Comparison of ENCODE assay signal across 20 mouse cellular contexts in genomic region chr19:4083316-4083715, GRCm38 (mm10). TPM values are rescaled to one million over a fixed set of nuclear protein-coding genes. Genes with fewer than 3 reads are reported as not detected.
"Had no signal": no experiment of that assay in that cellular context is flagged by ENCODE, and none has a peak within 500 bp of the region (broad histone marks: within the 10 kb centered on the region; RNA-seq: fewer than 3 reads in every experiment).

No protein-coding gene starts in this region.

- H3K4me2 ChIP-seq: limb, embryonic 15.5 days; liver, embryonic 11.5 days; lung, embryonic 14.5 days; midbrain, embryonic 12.5 days; midbrain, embryonic 15.5 days; neural tube, embryonic 12.5 days; neural tube, embryonic 15.5 days had no signal

- ATAC-seq: liver, postnatal 0 days; midbrain, embryonic 15.5 days had no signal

- H3K4me3 ChIP-seq: left cerebral cortex, adult 2 months; limb, embryonic 12.5 days; limb, embryonic 15.5 days; midbrain, embryonic 12.5 days; midbrain, embryonic 15.5 days; neural tube, embryonic 12.5 days; neural tube, embryonic 15.5 days had no signal

- H3K9me3 ChIP-seq: limb, embryonic 12.5 days; limb, embryonic 15.5 days; midbrain, embryonic 12.5 days; midbrain, embryonic 15.5 days; neural tube, embryonic 12.5 days; neural tube, embryonic 15.5 days had no signal

- H3K4me1 ChIP-seq: limb, embryonic 15.5 days; midbrain, embryonic 12.5 days; midbrain, embryonic 15.5 days; neural tube, embryonic 12.5 days; neural tube, embryonic 15.5 days had no signal

- H3K27ac ChIP-seq: left cerebral cortex, adult 2 months; limb, embryonic 12.5 days; limb, embryonic 15.5 days; liver, embryonic 14.5 days; macrophage; midbrain, embryonic 12.5 days; midbrain, embryonic 15.5 days; neural tube, embryonic 12.5 days; neural tube, embryonic 15.5 days had no signal

- H3K27me3 ChIP-seq: neural tube, embryonic 12.5 days had no signal

- H3K36me3 ChIP-seq: limb, embryonic 12.5 days; limb, embryonic 15.5 days; midbrain, embryonic 12.5 days; midbrain, embryonic 15.5 days; neural tube, embryonic 12.5 days; neural tube, embryonic 15.5 days had no signal

- H3K9ac ChIP-seq: limb, embryonic 12.5 days; limb, embryonic 15.5 days; liver, embryonic 14.5 days; liver, postnatal 0 days; lung, embryonic 14.5 days; midbrain, embryonic 12.5 days; midbrain, embryonic 15.5 days; neural tube, embryonic 12.5 days; neural tube, embryonic 15.5 days had no signal

- DNase-seq: kidney, postnatal 10 days; kidney, postnatal 36 days; layer of hippocampus, postnatal 36 days; liver, postnatal 0 days; thymus, adult 18-20 months; thymus, postnatal 36 days had no signal

RNA-seq across cellular contexts. Expression of gene Cabp2, which starts 1.9 kb away (rescaled TPM):
- polyA plus RNA-seq: limb, embryonic 12.5 days; limb, embryonic 15.5 days; lung, embryonic 14.5 days; lung, postnatal 0 days; macrophage; midbrain, embryonic 12.5 days; neural tube, embryonic 12.5 days; neural tube, embryonic 15.5 days; small intestine, adult 2 months; testis, adult 2 months had no signal

RNA-seq across cellular contexts. Expression of gene Gstp3, which starts 23.9 kb away (rescaled TPM):
- polyA plus RNA-seq: limb, embryonic 12.5 days; lung, embryonic 14.5 days; macrophage; midbrain, embryonic 12.5 days; midbrain, embryonic 15.5 days; neural tube, embryonic 12.5 days; neural tube, embryonic 15.5 days; testis, adult 2 months had no signal

RNA-seq across cellular contexts. Expression of gene Gstp2, which starts 37.5 kb away (rescaled TPM):
- polyA plus RNA-seq: macrophage had no signal
